Comparison of ENCODE assay signal across 16 mouse cellular contexts in the genomic region with DNA sequence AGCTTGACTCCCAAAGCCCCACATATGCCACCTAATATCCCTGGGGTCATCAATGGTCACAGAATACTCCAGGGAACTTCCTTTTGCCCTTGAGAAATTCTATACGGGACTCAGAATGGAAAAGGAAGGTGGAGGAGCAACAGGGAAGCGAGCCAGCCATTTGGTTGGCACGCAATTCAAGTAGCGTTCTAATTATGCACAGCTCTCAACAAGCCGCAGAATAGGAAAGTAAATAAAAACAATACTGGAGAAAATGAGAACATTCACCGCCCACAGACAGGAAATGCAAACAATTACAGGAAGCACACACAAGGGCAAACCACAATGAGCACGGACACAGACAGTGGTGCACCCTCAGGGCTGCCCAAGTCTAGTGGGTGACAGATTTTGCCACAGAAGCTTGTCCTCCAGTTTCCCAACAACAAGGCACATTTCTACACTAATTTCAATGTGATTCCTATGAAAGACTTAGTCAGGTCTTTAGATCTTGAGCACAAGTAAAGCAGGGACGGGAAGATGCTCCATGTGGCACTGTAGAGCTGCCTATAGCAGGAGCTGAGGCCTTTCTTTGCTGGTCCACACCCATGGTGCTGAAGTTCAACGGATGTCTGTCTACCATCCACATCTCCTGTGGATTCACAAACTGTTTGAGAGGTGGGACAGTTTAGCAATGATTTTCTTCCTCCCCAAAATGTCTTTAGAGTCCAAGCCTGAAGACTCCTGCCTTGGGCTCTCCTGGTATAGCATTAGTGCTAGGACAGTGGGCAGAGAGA.
A peak's percentile ranks its signal among the peaks of the same experiment; 100 is the strongest.
DNase-seq lines count a peak whose midpoint lies in the region; ATAC-seq and TF ChIP-seq lines count a peak whose summit lies in the region.
"Had no signal": no experiment of that assay in that cellular context is flagged by ENCODE, and none has a peak within 500 bp of the region (broad histone marks: within the 10 kb centered on the region; RNA-seq: fewer than 3 reads in every experiment).

No protein-coding gene starts in this region.

- 65% methylated on average over 9 of the region's 9 CpGs for WGBS in kidney, adult 2 months
- 76% methylated on average over 9 of the region's 9 CpGs for WGBS in lung, embryonic 14.5 days

- no peak for TF ChIP-seq RAD21 in MEL (IDR thresholded peaks at IDR 0.05; ENCODE audit: low read depth, low read length)

- 0 out of 2 replicates have a peak, but pooled peaks cover 2% of the 10 kb centered on the region for H3K4me1 ChIP-seq in kidney, adult 2 months (ENCODE audit: control insufficient read depth, insufficient read depth, low read length)
- peaks cover 6 to 19% of the 10 kb centered on the region in 2 experiments; a peak in 3 of 4 replicates for H3K4me1 ChIP-seq in MEL (ENCODE audit: control insufficient read depth in 1 of 2, insufficient read depth in 2 of 2, low read length in 2 of 2)
- peaks cover 10% of the 10 kb centered on the region; the same call in 1 of the 2 replicates for H3K4me1 ChIP-seq in lung, embryonic 14.5 days (ENCODE audit: insufficient read depth)

- H3K4me3 ChIP-seq in kidney, adult 2 months (ENCODE audit: insufficient read depth, low read depth, low read length): no peak overlapping the region
- H3K4me3 ChIP-seq in MEL (ENCODE audit: control insufficient read depth in 1 of 2, insufficient read depth in 1 of 2, low read depth in 2 of 2, low read length in 2 of 2): no peak overlapping the region
- H3K4me3 ChIP-seq in lung, embryonic 14.5 days (ENCODE audit: low read depth, low read length): no peak overlapping the region
- H3K4me3 ChIP-seq: limb, embryonic 15.5 days; midbrain, embryonic 10.5 days had no signal

- no peak for TF ChIP-seq EP300 in MEL (IDR thresholded peaks at IDR 0.05; ENCODE audit: low read depth in 1 of 2, low read length in 2 of 2)

- peak; percentile 26 to 29 for DNase-seq in cerebellum, postnatal 36 days
- no peak for DNase-seq in cerebellum, adult 9-11 months
- DNase-seq in kidney, adult 2 months: peak; percentile 19
- no peak for DNase-seq in kidney, adult 18-20 months
- peak; percentile 30 for DNase-seq in MEL (ENCODE audit: low read depth, low spot score)
- peak; percentile 57 for DNase-seq in lung, embryonic 14.5 days
- DNase-seq in liver: no peak
- no peak for DNase-seq in yolk sac, embryonic 10.5 days (ENCODE audit: low spot score)
- DNase-seq: adrenal gland, postnatal 25 days; kidney, postnatal 14 days; layer of hippocampus, adult 9-11 months; thymus, adult 2 months had no signal

- no peaks in the 10 kb centered on the region for H3K9me3 ChIP-seq in MEL (replicated peaks; ENCODE audit: insufficient read depth, low read length)
- no peaks in the 10 kb centered on the region for H3K9me3 ChIP-seq in lung, embryonic 14.5 days (ENCODE audit: low read depth, low read length)
- H3K9me3 ChIP-seq: limb, embryonic 15.5 days; midbrain, embryonic 10.5 days had no signal

- no peaks in the 10 kb centered on the region for H3K27me3 ChIP-seq in kidney, adult 2 months (replicated peaks; ENCODE audit: control insufficient read depth, insufficient read depth, low read length)
- no peaks in the 10 kb centered on the region for H3K27me3 ChIP-seq in MEL (ENCODE audit: control insufficient read depth in 1 of 2, insufficient read depth in 2 of 2, low read length in 2 of 2)
- no peaks in the 10 kb centered on the region for H3K27me3 ChIP-seq in lung, embryonic 14.5 days (ENCODE audit: insufficient read depth, low read length)
- H3K27me3 ChIP-seq: limb, embryonic 15.5 days had no signal

- no peak for TF ChIP-seq POLR2A in kidney, adult 2 months (IDR thresholded peaks at IDR 0.05; ENCODE audit: low read depth, low read length)
- TF ChIP-seq POLR2A in MEL (IDR thresholded peaks at IDR 0.05; ENCODE audit: control insufficient read depth in 1 of 2, insufficient read depth in 1 of 2, low read depth in 1 of 2, low read length in 2 of 2, poor library complexity in 1 of 2): no peak

- H3K4me2 ChIP-seq in lung, embryonic 14.5 days: no peak overlapping the region
- H3K4me2 ChIP-seq: hindbrain, embryonic 14.5 days; limb, embryonic 15.5 days had no signal

- H3K27ac ChIP-seq in kidney, adult 2 months (ENCODE audit: insufficient read depth, low read depth, low read length): no peak overlapping the region
- no peak overlapping the region for H3K27ac ChIP-seq in MEL (ENCODE audit: control insufficient read depth, low read depth, low read length)
- H3K27ac ChIP-seq in lung, embryonic 14.5 days (ENCODE audit: low read depth): no peak overlapping the region
- H3K27ac ChIP-seq: hindbrain, embryonic 14.5 days; limb, embryonic 15.5 days; midbrain, embryonic 10.5 days had no signal

- no peaks in the 10 kb centered on the region for H3K36me3 ChIP-seq in kidney, adult 2 months (ENCODE audit: control insufficient read depth, insufficient read depth, low read length)
- H3K36me3 ChIP-seq in MEL (ENCODE audit: control insufficient read depth in 1 of 2, insufficient read depth in 2 of 2, low read length in 2 of 2): peaks cover 0 to 25% of the 10 kb centered on the region in 2 experiments; a peak in 2 of 4 replicates
- no peaks in the 10 kb centered on the region for H3K36me3 ChIP-seq in lung, embryonic 14.5 days (ENCODE audit: insufficient read depth)
- H3K36me3 ChIP-seq: limb, embryonic 15.5 days; midbrain, embryonic 10.5 days had no signal

- H3K9ac ChIP-seq in MEL (ENCODE audit: control insufficient read depth, low read depth, low read length, poor library complexity, severe bottlenecking): no peak overlapping the region
- H3K9ac ChIP-seq in lung, embryonic 14.5 days: no peak overlapping the region
- H3K9ac ChIP-seq: hindbrain, embryonic 14.5 days; limb, embryonic 15.5 days had no signal

- no peaks in the 10 kb centered on the region for H3K79me2 ChIP-seq in MEL (ENCODE audit: control insufficient read depth, insufficient read depth, low read length, poor library complexity)

- TF ChIP-seq CTCF in kidney, adult 2 months (conservative IDR thresholded peaks at IDR 0.05; ENCODE audit: insufficient read depth, insufficient read length, low read depth, low read length): no peak
- no peak for TF ChIP-seq CTCF in MEL (IDR thresholded peaks at IDR 0.05 in 2 of 3, conservative IDR thresholded peaks at IDR 0.05 in 1 of 3; ENCODE audit: control insufficient read depth in 1 of 3, insufficient read depth in 1 of 3, low read depth in 2 of 3, low read length in 3 of 3, poor library complexity in 1 of 3, severe bottlenecking in 1 of 3)
- TF ChIP-seq CTCF in lung, embryonic 14.5 days (IDR thresholded peaks at IDR 0.05; ENCODE audit: low read depth): no peak

- no peak for ATAC-seq in lung, embryonic 14.5 days (ENCODE audit: insufficient read depth)
- ATAC-seq: intestine, postnatal 0 days had no signal

TF ChIP-seq in MEL, 35 proteins besides CTCF, POLR2A, EP300 and RAD21:
- TF ChIP-seq CHD1 (IDR thresholded peaks at IDR 0.05; ENCODE audit: low read depth, low read length): no peak
- TF ChIP-seq MAX (IDR thresholded peaks at IDR 0.05; ENCODE audit: low read length): peak; percentile 27; the same call in 1 of the 2 replicates
- peak; percentile 43; the same call in 1 of the 2 replicates for TF ChIP-seq MXI1 (IDR thresholded peaks at IDR 0.05; ENCODE audit: low read depth, low read length)

Comparison
In these comparisons a context has a peak if more than half of its experiments do, and no peak if none do; other contexts are left out.
1. DNase-seq: peak in cerebellum, postnatal 36 days (2 of 2), kidney, adult 2 months (single experiment), MEL (single experiment) and lung, embryonic 14.5 days (single experiment); none in cerebellum, adult 9-11 months (single experiment), kidney, adult 18-20 months (single experiment), liver (single experiment) and yolk sac, embryonic 10.5 days (single experiment).